ENCODE assay signal across 12 mouse cellular contexts in genomic region chr2:103906581-103907184, GRCm38 (mm10). TPM values are rescaled to one million over a fixed set of nuclear protein-coding genes. Genes with fewer than 3 reads are reported as not detected.
A peak's percentile ranks its signal among the peaks of the same experiment; 100 is the strongest.
DNase-seq lines count a peak whose midpoint lies in the region; ATAC-seq lines count a peak whose summit lies in the region.
"Had no signal": no experiment of that assay in that cellular context is flagged by ENCODE, and none has a peak within 500 bp of the region (broad histone marks: within the 10 kb centered on the region; RNA-seq: fewer than 3 reads in every experiment).

No protein-coding gene starts in this region.

- H3K27ac ChIP-seq in heart, embryonic 10.5 days = peak overlapping the region; percentile 43
- peak overlapping the region; percentile 60 for H3K27ac ChIP-seq in liver, embryonic 13.5 days
- H3K27ac ChIP-seq: embryonic facial prominence, embryonic 15.5 days had no signal

- DNase-seq in heart, adult 9 months (ENCODE audit: low spot score in 2 of 2) = peak; percentile 43 to 50
- no peak for DNase-seq in heart, postnatal 25 days (ENCODE audit: low spot score)
- peak; percentile 88 for DNase-seq in 416B (ENCODE audit: low read depth)
- DNase-seq in heart, embryonic 10.5 days (ENCODE audit: low spot score) = peak; percentile 75
- no peak for DNase-seq in liver, embryonic 13.5 days
- no peak for DNase-seq in layer of hippocampus, adult 18-20 months (ENCODE audit: low spot score in 2 of 2)
- DNase-seq in cerebellum, postnatal 36 days = no peak
- DNase-seq in frontal cortex, adult 2 months (ENCODE audit: extremely low spot score in 1 of 2, low spot score in 1 of 2) = no peak
- DNase-seq: midbrain, embryonic 14.5 days; spleen, adult 18-20 months; thymus, postnatal 14 days had no signal

- intact Hi-C loops in heart, postnatal 25 days (cut with DNase I) = no loop called here

- WGBS in heart, embryonic 10.5 days = 30% methylated on average over 2 of the region's 2 CpGs
- WGBS in liver, embryonic 13.5 days (ENCODE audit: insufficient replicate concordance) = 33% methylated on average over 2 of the region's 2 CpGs

- H3K4me1 ChIP-seq in heart, embryonic 10.5 days = peaks cover 30% of the 10 kb centered on the region
- H3K4me1 ChIP-seq in liver, embryonic 13.5 days (replicated peaks) = peaks cover 60% of the 10 kb centered on the region

- H3K36me3 ChIP-seq in heart, embryonic 10.5 days = no peaks in the 10 kb centered on the region
- H3K36me3 ChIP-seq in liver, embryonic 13.5 days = peaks cover 26% of the 10 kb centered on the region
- H3K36me3 ChIP-seq: embryonic facial prominence, embryonic 15.5 days had no signal

- no peaks in the 10 kb centered on the region for H3K9me3 ChIP-seq in heart, embryonic 10.5 days
- H3K9me3 ChIP-seq in liver, embryonic 13.5 days (replicated peaks) = no peaks in the 10 kb centered on the region
- H3K9me3 ChIP-seq: embryonic facial prominence, embryonic 15.5 days had no signal

- peaks cover 13% of the 10 kb centered on the region for H3K27me3 ChIP-seq in heart, embryonic 10.5 days (ENCODE audit: insufficient read depth, poor library complexity, severe bottlenecking)
- H3K27me3 ChIP-seq in liver, embryonic 13.5 days = no peaks in the 10 kb centered on the region
- H3K27me3 ChIP-seq: embryonic facial prominence, embryonic 15.5 days had no signal

- no peak overlapping the region for H3K4me3 ChIP-seq in heart, embryonic 10.5 days
- H3K4me3 ChIP-seq in liver, embryonic 13.5 days (replicated peaks) = no peak overlapping the region
- H3K4me3 ChIP-seq: embryonic facial prominence, embryonic 15.5 days had no signal

- no peak for ATAC-seq in liver, embryonic 13.5 days (ENCODE audit: low read depth)

- H3K4me2 ChIP-seq in liver, embryonic 13.5 days = no peak overlapping the region
- H3K4me2 ChIP-seq: embryonic facial prominence, embryonic 15.5 days had no signal

- no peak overlapping the region for H3K9ac ChIP-seq in liver, embryonic 13.5 days
- H3K9ac ChIP-seq: embryonic facial prominence, embryonic 15.5 days had no signal

RNA-seq across cellular contexts. Expression of gene Lmo2, which starts 51.1 kb away (rescaled TPM):
- 10 to 100 TPM; 19.3 to 19.8 TPM for total RNA-seq in heart, postnatal 25 days (2021)
- polyA plus RNA-seq in heart, embryonic 10.5 days (2016; fragmentation: Nextera tagmentation; extraction: Ambion mirVana) = 21.7 and 35.2 TPM in 2 replicates
- polyA plus RNA-seq in liver, embryonic 13.5 days (2015; fragmentation: Nextera tagmentation; extraction: Ambion mirVana) = 156 and 167 TPM in 2 replicates
- total RNA-seq in layer of hippocampus, adult 18-20 months (2021) = 10 to 100 TPM; 19.0 to 19.8 TPM
- polyA plus RNA-seq in frontal cortex, adult 2 months (2012; rRNA removed) = 31.1 and 32.8 TPM in 2 replicates

Comparison
In these comparisons a context has a peak if more than half of its experiments do, and no peak if none do; other contexts are left out.
1. DNase-seq: peak in heart, adult 9 months (2 of 2), 416B (single experiment) and heart, embryonic 10.5 days (single experiment); none in heart, postnatal 25 days (single experiment), liver, embryonic 13.5 days (single experiment), layer of hippocampus, adult 18-20 months (0 of 2), cerebellum, postnatal 36 days (0 of 2) and frontal cortex, adult 2 months (0 of 2).